Mouse (Mus musculus) megakaryocyte-erythroid progenitor cell, adult 5-6 weeks (primary cell): ENCODE data around the gene Polq. TPM values are rescaled to one million over a fixed set of nuclear protein-coding genes. Genes with fewer than 3 reads are reported as not detected.
A peak's percentile ranks its signal among the peaks of the same experiment; 100 is the strongest.

Experiments
- ATAC-seq: replicated peaks from 2 replicates; pipeline ENCODE4 v1.8.0; 2016; ENCODE audit warnings: mild to moderate bottlenecking, inconsistent platforms; ENCODE audit not compliant: severe bottlenecking, poor library complexity, low FRiP score, low TSS enrichment
- total RNA-seq, 2 experiments: library from RNA; stranded (forward) in 1 of 2; stranded (reverse) in 1 of 2; fragments of 200-1000, 215-1000 nt in 1 of 2; fragments of >200 nt in 1 of 2; fragmentation: Nextera tagmentation in 1 of 2; gene quantifications; 2 replicates each; pipeline ENCODE4 v1.2.3; 2014 to 2017

The Polq gene
- total RNA-seq (2014; fragmentation: Nextera tagmentation) (46.2 and 56.2 TPM in 2 replicates), total RNA-seq (2017) (22.7 and 36.1 TPM in 2 replicates)

- ATAC-seq: peak; percentile 97
Observed at GRCm38 (mm10) chr16:37011061-37011921, at the start of gene Polq. TSS of gene Polq (plus strand) at chr16:37011786.

- no peak for ATAC-seq
Observed at GRCm38 (mm10) chr16:36963415-36963814, 48.2 kb upstream of the Polq start.

DNA sequence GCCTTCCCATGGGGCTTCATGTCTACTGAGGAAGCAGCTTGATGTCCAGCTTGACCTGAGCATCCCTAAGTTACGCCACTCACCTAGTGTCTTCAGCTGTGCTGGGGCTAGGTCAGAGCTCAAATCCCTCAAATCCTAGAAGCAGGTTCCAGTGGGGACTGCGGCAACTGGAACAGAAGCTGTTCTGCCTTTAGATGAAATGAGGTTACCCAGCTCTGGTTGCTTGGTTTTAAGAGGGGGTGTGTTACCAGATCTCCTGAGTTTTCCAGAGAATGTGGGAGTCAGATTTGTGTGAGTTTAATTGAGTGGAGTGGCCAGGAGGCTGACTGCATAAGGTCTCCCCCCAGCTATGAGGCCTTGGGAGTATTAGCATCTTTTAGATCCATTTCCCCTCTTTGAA lies 32.5 kb upstream of the Polq start:
- no peak for ATAC-seq

GRCm38 (mm10) chr16:36983796-36984195 lies 27.8 kb upstream of the Polq start:
- ATAC-seq: no peak

- peak; percentile 93 for ATAC-seq
Observed at GRCm38 (mm10) chr16:36985636-36986042, 25.9 kb upstream of the Polq start.

GRCm38 (mm10) chr16:36987399-36987798 lies 24.2 kb upstream of the Polq start:
- no peak for ATAC-seq

DNA sequence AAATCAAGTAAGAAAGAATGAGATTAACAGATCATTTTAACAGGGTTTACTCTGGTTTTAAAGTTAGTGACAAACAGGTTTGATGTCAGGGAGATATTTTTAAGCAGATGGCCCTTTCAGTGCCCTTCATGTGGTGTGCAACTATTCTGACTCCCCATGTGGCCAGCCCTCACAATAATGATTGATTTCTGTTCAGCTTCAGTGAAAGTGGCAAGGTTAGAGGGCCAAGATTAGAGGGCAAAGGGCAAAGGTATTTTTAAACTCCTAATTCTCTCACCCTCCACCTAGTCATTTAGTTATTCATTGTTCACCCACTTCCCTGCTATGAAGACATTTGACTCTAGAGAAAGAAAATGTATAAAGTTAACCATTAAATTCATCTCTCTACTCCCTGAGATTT lies 23.5 kb upstream of the Polq start:
- no peak for ATAC-seq

DNA sequence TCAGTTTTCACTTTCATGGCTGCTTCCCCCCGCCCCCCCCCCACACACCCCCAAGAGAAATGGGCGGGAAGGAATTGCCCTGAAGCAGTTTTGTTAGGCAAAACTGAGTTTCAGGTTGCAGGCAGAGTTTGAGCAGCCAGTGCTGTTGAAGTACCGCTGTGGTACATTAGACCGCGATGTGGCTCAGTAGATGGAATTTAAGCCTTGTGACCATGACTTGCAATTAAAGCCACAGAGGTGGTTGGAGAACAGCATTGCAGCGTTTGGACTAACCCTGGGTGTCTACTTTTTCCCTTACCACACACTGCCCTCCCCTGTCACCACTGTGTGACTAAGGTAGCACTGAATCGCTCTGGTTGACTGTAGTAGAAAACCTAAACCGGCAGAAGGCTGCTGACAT lies 22.1 kb upstream of the Polq start:
- peak; percentile 75 for ATAC-seq

- ATAC-seq: no peak
Observed at GRCm38 (mm10) chr16:36989999-36990625, 21.5 kb upstream of the Polq start, which contains the start of gene Fbxo40. TSS of gene Fbxo40 (minus strand) at chr16:36990467.

DNA sequence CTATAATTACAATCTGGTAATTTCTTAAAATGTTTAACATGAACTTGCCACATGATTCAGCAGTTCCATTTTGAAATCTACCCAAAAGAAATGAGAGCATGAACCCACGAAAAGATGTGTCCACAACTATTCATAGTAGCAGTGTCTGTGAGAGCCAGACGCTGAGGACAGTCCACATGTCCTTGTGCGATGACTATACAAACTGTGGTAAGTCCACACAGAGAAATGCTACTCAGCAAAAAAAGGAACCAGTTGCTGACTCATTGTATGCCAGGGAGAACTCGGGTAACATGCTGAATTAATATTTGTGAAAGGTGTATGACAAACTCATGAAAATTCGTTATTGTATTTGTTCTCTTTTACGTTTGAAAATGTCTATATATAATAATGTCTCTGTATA lies 13.9 kb upstream of the Polq start:
- ATAC-seq: no peak

DNA sequence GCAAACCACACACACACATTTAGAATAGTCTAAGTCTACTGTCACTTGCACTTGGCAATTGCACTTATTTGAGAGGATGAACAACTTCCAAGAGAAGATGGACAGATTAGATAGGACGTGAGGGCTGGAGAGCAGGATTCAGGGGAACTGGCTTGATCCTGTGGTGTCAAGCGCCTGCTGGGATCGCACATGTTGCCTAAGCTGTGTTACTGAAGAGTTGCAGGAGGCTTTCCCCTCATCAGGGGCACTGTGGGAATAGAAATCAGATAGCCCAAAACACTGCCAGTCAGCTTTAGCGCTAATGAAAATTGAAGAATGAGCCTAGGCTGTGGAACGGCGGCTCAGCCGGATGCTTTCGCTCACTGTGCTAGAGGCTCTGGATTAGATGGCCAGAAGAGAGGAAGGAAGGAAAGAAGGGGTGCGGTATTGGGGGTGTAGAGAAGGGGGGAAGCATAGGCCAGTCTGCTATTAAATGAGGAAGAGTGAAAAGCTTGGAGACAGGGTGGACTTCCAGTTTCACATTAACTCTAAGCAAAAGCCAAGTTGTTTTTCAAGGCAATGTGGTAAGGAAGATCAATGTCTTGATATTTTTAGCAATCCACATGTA lies 12.1 kb upstream of the Polq start:
- ATAC-seq: no peak

GRCm38 (mm10) chr16:37009262-37009661 lies 2.3 kb upstream of the Polq start:
- ATAC-seq: no peak

DNA sequence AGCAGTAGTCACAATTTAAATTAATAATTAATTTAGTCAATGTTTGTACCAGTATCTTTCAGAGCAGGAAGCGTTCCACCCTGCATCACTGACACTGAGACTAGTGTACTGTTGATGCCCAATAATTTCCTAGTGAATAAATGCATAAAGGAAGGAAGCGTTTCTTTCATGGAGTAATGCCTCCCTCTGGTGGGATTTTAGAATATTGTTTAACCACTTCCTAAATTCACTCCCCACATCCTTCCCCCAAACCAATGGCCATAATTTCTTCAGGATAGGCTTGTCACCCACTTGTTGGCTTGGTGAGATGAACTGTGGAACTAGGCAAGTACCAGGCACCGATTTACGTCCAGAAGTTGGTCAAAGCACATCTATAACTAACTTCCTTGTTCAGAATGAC lies 1.2 kb upstream of the Polq start:
- ATAC-seq: peak; percentile 50

- peak; percentile 55 for ATAC-seq
Observed at GRCm38 (mm10) chr16:37011922-37012289, 320 bp downstream of the Polq start.

DNA sequence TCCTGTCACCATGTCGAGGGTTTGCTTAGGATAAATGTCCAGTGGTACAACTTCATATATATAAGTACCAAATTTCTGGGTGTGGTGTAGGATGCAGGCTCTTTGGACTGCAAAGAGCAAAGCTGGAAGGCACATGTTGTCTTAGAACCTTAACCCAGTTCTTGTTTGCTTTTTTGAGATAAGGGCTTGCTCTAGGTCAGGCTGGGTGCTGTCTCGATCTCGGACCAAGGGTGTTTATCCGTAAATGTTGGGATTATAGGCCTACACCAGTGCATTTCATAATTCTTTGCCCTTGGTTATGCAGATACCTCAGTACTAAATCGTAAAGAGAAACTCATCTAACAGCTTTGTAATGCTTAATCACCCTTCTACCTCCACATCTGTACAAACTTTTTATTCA lies 750 bp downstream of the Polq start:
- peak; percentile 30 for ATAC-seq

DNA sequence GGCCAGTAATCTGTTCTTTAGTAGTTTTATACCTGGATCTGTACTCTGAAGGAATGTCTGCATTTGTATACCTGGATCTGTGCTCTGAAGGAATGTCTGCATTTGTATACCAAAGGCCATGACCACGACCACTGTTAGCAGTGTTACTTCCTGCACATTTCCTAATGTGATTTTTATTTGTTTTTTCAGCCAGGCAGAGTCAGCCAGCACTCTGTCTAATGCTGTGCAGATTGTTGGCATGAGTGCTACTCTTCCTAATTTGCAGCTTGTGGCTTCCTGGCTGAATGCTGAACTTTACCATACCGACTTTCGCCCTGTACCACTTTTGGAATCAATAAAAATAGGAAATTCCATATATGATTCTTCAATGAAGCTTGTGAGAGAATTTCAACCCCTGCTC lies 16.0 kb downstream of the Polq start:
- ATAC-seq: no peak

GRCm38 (mm10) chr16:37031996-37032395 lies 20.4 kb downstream of the Polq start:
- no peak for ATAC-seq

- no peak for ATAC-seq
Observed at GRCm38 (mm10) chr16:37034751-37035150, 23.2 kb downstream of the Polq start.

DNA sequence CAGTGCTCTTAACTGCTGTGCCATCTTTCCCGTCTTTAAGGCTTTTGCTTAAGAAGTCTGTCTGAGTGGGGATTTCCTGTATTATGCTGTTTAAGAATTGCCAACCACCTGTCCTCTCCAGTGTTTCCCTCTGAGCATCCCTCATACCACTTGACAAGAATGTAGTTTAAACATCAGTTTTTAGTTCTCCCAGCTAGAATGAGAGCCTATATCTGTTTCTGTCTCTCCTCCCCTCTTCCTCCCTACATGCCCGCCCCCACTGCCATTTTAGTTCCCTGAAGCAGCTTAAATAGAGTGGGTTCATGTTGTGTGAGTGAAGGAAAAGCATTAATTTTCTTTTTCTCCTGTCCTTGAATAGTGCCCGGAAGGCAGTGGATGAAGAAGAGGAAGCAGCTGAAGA lies 48.0 kb downstream of the Polq start:
- no peak for ATAC-seq

GRCm38 (mm10) chr16:37061261-37061660 lies 49.7 kb downstream of the Polq start:
- ATAC-seq: no peak
